Mouse (Mus musculus): ENCODE results near the gene Thoc6.

The Thoc6 gene

DNA sequence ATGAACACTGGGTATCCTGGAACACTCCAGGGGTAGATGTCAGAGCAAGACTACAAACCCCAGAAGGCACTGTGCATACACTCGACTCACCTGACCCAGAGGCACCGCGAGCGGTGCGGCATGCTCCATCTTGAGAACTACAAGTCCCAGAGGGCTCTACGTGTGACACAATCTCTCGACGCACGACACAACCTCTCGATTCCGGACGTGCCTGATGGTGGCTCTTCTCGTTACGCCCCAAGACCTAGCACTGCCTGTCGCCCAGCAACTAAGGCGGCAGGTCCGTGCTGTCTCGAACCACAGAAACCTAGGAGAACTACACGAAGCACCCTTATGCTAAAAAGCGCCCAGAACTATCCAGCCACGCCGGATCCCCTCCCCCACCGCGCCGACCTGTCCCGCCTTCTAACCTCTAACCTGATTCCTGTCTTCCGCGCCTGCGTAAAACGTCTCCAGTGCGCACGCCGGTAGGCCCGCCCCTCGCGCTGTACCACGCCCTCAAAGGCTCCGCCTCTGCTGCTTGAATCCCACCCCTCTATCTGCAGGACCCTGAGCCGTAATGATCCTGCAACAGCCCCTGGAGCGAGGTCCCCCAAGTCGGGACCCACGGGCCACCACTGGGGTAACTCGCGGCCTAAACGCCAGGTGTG lies at the start of gene Thoc6, which contains the start of gene Hcfc1r1:
TSS of gene Thoc6 (minus strand) at position 459 of the 650 bp plus-strand sequence.
TSS of gene Hcfc1r1 (plus strand) at position 173 of the 650 bp plus-strand sequence.
- DNase-seq (ENCODE audit: low spot score in 2 of 2), result peak; percentile 90 to 92

GRCm38 (mm10) chr17:23722376-23723125 lies 48.9 kb upstream of the Thoc6 start, which contains the start of gene 1520401A03Rik:
TSS of gene 1520401A03Rik (minus strand) at chr17:23722783.
- no peak for DNase-seq (ENCODE audit: low spot score in 2 of 2)

- no peak for DNase-seq (ENCODE audit: low spot score in 2 of 2)
These were observed 48.2 kb upstream of the Thoc6 start for GRCm38 (mm10) chr17:23721886-23722285.

GRCm38 (mm10) chr17:23719455-23719854 lies 45.8 kb upstream of the Thoc6 start:
- DNase-seq (ENCODE audit: low spot score in 2 of 2), result no peak

DNA sequence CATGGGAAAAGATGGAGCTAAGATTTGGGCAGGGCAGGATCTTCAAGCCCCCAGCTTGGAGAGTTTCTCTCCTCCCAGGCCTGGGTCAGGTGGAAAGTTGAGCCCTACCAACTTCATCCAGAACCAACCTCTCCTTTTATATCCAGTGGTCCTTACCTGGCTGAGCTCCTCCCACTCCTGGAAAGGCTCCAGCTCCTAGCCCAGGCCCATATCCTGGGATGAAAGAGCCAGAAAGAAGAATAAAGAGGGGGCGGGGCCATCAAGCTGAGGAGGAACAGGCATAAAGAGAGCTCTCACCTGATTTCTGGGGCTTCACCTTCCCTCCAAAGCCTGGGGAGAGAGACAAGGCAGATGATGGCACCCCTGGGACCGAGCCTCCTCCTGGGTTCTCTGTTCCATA lies 43.3 kb upstream of the Thoc6 start:
- no peak for DNase-seq (ENCODE audit: low spot score in 2 of 2)

DNA sequence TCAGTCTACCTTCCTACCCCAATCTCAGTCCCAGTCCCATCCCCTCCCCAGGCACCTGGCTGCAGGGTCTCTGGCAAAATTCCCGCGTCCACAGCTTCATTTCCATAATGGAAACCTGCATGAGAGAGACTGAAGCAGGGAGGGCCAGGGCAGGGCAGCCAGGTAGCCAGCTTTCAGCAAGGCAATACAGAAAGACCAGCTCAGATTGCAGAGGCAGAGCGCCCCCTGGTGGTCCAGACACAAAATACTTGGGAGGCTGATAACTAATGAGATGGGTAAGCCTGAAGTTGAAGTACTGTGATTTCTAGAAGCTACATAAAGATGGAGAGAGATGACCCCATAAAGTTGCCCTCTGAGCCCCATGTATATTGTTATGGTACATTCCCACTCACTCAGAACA lies 32.5 kb upstream of the Thoc6 start:
- DNase-seq (ENCODE audit: low spot score in 2 of 2), result peak; percentile 20 to 73

- no peak for DNase-seq (ENCODE audit: low spot score in 2 of 2)
These were observed 31.9 kb upstream of the Thoc6 start for GRCm38 (mm10) chr17:23705525-23706104.

- DNase-seq (ENCODE audit: low spot score in 2 of 2), result no peak
These were observed 31.1 kb upstream of the Thoc6 start for GRCm38 (mm10) chr17:23704741-23705140.

DNA sequence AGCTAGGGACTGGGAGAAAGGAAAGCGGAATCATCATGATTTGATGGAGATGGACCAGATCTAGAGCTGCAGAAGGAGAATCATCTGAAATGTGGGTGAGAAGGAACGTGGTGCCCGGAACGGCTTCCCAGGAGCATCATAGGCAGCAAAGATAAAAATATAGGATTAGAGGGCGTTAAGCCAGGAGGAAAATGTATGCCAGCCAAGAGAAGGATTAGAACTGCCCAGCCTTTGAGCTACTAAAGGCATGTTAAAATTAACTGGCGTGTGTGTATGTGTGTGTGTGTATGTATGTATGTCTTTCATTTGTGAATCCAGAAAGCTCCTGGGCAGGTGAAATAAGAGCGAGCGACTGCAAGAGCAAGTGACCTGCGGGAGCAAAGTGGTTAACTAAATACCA lies 29.6 kb upstream of the Thoc6 start:
- DNase-seq (ENCODE audit: low spot score in 2 of 2), result no peak

DNA sequence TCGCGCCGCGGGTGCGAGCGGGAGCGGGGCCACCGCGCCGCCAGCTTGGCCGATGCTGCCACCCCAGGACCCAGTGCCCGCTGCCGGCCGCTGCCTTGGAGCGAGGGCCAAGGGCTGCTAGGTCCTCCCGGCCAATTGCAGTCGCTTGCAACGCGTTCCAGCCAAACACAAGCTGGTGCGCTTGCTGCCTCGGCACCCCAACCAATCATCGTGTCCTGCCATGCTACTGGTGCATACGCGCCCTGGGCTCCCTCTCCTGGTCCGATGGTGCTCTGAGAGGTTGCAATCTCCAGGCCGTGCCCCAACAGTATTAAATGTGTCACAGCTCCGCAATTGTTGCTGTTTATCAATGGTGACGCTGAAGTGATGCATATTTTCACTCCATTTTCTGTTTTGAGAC lies 26.4 kb upstream of the Thoc6 start:
- DNase-seq (ENCODE audit: low spot score in 2 of 2), result peak; percentile 64 to 78

DNA sequence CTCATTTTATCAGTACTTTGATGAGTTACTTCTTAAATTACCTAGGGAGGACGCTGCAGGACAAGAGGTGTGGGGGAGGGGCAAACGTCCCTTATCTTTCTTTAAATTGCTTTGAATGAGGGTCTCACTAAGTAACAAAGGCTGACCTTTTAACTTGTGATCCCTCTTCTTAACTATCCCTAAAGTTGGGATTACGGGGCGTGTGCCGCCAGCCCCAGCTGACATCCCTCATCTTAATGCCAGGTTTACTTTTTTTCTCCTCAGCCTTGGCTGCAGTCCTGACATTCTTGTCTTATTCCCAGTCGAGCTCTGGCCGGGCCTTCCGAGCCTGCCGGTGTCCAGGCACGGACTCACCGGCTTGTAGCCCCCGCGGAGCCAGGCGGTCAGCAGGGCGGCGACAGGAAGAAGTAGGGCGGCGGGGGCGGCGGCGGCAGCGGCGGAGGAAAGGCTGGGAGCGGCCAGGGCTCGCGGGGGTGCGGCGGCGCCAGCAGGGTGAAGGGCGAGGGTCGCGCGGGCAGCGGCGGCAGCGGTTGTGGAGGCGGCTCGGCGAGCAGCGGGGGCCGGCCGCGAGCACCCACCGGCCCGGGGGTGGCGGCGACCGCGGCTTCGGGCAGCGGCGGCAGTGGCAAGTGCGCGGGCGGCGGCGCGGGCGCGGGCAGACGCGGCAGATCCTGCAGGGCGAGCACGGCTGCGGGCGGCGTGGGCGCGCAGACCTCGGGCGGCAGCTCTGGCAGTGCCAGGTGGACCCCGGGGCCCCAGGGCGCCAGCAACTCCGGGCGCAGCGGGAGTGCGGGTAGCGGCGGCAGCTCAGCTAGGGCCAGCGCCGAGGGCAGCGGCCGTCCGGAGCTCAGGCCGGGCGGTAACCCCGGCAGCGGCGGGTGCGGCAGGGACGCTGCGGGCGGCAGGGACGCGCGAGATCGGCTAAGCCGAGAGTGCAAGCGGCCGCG lies 25.7 kb upstream of the Thoc6 start:
- DNase-seq (ENCODE audit: low spot score in 2 of 2), result no peak

GRCm38 (mm10) chr17:23695801-23696200 lies 22.1 kb upstream of the Thoc6 start:
- no peak for DNase-seq (ENCODE audit: low spot score in 2 of 2)

DNA sequence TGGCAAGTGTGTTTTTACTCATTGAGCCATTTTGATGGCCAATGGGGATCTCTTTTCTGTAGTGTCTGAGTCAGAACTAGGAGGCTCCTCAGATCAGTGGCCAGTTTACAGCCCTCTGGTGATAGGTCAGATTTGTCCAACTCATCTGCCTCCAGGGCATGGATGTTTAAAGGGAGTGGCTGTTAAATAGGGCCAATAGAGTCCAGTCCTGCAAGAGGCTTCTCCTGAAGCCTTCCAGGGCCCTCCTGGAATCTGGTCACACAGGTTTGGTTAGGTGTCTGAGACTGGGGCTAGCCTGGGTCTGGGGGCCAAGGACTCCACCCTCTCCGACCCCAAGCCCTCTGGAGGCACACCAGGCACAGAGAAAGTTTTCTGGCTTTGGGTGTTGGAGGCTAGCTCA lies 20.8 kb upstream of the Thoc6 start:
- no peak for DNase-seq (ENCODE audit: low spot score in 2 of 2)

- no peak for DNase-seq (ENCODE audit: low spot score in 2 of 2)
These were observed 10.4 kb upstream of the Thoc6 start, which contains the start of gene Cldn9 for GRCm38 (mm10) chr17:23683856-23684672. TSS of gene Cldn9 (minus strand) at chr17:23684026.

- DNase-seq (ENCODE audit: low spot score in 2 of 2), result no peak
These were observed 9.5 kb upstream of the Thoc6 start for GRCm38 (mm10) chr17:23683226-23683625.

DNA sequence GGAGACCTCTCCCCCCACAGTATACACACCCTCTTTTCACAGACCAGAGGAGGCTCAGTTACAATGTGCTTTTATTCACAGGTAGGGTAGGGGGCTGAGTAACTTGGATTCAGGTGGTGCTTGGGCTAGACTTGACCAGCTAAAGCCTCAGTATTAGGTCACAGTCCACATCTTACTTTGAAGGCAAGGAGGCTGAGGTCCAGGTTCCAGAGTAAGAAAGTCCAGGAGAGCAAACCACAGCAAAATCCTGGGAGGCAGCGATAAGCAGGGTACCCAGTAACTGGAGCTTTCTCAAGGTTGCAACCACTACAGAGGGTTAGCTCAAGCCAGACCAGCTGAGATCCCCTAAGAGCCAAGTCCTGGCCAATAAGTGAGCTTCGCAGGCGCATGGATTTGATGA lies 8.8 kb upstream of the Thoc6 start:
- DNase-seq (ENCODE audit: low spot score in 2 of 2), result no peak

DNA sequence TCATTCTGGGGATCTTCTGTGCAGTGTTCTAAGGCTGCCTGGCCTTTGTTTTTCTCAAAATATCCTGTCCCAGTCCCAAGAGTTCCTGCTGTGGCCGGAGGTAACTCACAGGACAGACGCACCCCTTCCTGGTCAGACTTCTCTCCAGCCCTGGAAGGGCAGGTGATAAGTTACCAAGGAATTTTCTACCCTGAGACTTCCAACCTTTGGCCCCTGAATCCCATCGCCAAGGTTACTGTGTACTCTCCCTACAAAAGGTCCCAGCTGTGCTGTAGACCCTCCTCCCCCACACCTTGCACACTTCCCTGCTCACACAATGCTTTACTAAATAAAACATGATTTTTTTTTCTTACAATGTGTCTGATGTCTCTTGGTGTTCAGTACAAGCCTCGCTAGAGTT lies 8.4 kb upstream of the Thoc6 start:
- no peak for DNase-seq (ENCODE audit: low spot score in 2 of 2)

DNA sequence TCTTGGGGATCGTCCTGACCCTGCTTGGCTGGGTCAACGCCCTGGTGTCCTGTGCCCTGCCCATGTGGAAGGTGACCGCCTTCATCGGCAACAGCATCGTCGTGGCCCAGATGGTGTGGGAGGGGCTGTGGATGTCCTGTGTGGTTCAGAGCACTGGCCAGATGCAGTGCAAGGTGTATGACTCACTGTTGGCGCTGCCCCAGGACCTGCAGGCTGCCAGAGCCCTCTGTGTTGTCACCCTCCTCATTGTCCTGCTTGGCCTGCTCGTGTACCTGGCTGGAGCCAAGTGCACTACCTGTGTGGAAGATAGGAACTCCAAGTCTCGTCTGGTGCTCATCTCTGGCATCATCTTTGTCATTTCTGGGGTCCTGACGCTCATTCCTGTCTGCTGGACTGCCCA lies 7.4 kb upstream of the Thoc6 start:
- DNase-seq (ENCODE audit: low spot score in 2 of 2), result no peak

GRCm38 (mm10) chr17:23680336-23680735 lies 6.7 kb upstream of the Thoc6 start:
- DNase-seq (ENCODE audit: low spot score in 2 of 2), result no peak

DNA sequence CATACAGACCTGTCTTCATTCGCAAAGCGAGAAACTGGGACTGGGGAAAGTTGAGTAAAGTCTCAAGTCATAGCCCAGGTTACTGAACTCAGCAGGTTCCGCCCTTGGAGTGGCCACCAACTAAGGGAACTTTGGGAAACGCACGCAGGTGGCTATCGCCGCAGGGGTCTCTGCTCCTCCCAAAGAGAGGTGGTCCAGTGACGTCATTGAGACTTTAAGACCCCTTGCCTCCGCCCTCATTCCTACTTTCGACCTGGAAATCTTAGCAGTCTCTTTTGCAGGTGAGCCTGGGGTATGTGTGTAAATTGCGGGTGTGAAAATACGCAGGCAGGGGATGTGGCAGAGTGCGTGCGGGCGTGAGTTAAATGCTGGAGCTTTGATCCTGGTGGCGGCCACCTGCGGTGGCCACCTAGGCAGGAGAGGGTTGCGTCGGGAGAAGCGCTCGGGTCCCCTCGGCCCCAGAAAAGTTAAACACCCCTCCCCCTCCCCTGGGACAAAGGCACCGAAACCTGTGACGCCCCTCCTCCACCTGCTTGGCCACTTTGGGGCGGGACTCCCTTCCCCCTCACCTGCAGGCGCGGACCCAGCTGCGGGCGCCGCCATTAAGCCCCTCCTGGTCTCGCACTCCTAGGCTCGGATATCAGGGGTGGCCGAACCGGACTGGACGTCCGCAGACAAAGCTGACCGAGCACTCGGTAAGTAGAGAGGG lies 5.6 kb upstream of the Thoc6 start, which contains the start of gene Cldn6:
TSS of gene Cldn6 (plus strand) at position 123 of the 709 bp plus-strand sequence.
- DNase-seq (ENCODE audit: low spot score in 2 of 2), result no peak

Measured in thymus, postnatal 10 days (tissue).